Mouse (Mus musculus) monocyte, adult 5-6 weeks (primary cell): ENCODE measurements around the gene Atoh1. TPM values are rescaled to one million over a fixed set of nuclear protein-coding genes. Genes with fewer than 3 reads are reported as not detected.

ENCODE experiments used
- ATAC-seq: fragments of 153-309, 156-312 bp; replicated peaks from 2 replicates; pipeline ENCODE4 v1.8.0; 2017; ENCODE audit warnings: mild to moderate bottlenecking; ENCODE audit not compliant: low TSS enrichment, insufficient number of reproducible peaks, severe bottlenecking, poor library complexity, low FRiP score
- total RNA-seq: library from RNA; stranded (forward); fragments of 200-1000, 200-491, 200-594 nt; gene quantifications from 3 replicates; pipeline ENCODE4 v1.2.3, GENCODE M21; 2017

Atoh1 gene
- total RNA-seq, 1 experiment from 2014 or later: not detected

DNA sequence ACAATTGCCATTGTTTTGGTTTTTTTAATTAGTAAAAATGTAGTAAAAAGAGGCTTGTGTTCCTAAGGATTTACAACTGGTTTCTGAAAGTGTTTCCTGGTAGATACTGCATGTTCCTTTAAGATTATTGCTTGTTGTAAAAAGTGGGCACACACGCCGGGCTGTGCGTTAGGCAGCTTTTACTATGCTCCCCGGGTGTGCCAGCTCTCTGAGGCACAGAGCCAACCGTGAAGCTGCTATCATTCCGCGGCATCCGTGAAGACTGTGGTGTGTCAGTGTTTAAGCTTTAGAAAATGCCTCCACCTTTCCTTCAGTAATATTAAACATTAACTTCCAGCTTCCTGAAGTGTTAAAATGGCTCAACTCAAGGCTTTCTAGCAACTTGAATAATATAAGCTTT lies 35.0 kb downstream of the Atoh1 start:
- no peak for ATAC-seq

DNA sequence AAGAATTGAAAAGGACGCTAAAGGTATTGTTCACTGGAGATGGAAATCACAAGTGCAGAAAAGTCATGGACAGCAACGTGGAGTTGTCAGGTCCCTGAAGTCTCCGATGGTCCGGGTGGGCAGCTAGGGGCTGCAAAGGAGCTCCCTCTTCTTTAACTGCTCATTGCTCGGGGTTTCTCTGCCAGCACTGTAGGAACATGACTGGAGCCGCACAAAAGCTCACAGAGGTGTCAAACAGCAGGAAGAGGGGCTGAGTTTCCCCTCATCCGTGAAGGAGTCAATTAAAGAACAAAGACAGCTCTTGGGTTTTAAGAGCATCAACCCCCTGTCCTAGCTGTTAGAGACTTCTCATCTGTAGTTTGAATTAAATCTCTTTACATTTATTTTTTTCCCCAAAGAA lies 44.5 kb downstream of the Atoh1 start:
- ATAC-seq: no peak
